Mouse (Mus musculus) hindbrain, embryonic 16.5 days (tissue): Measurements from ENCODE around the gene Rad9b. TPM values are rescaled to one million over a fixed set of nuclear protein-coding genes. Genes with fewer than 3 reads are reported as not detected.

ENCODE experiments used
- ATAC-seq: fragments of 200-750 bp; cut with Nextera tagmentation; 2 replicates; pipeline ENCODE4 v1.8.0; 2017; ENCODE audit warnings: moderate TSS enrichment, moderate library complexity
- H3K27ac ChIP-seq: fragments of 300-500 bp; sonication (generic); 2 replicates; pipeline ENCODE4 v1.5.1; 2014; ENCODE audit warnings: low read depth, mild to moderate bottlenecking, control low read depth, low read length, moderate library complexity
- H3K27me3 ChIP-seq: fragments of 300-500 bp; sonication (generic); replicated peaks from 2 replicates; pipeline ENCODE4 v1.6.1; 2014; ENCODE audit warnings: low read length; ENCODE audit not compliant: control insufficient read depth, insufficient read depth
- H3K36me3 ChIP-seq: fragments of 300-500 bp; sonication (generic); 2 replicates; pipeline ENCODE4 v1.6.1; 2014; ENCODE audit warnings: mild to moderate bottlenecking, low read length, moderate library complexity, mixed read lengths; ENCODE audit not compliant: control insufficient read depth, insufficient read depth
- H3K4me1 ChIP-seq: fragments of 300-500 bp; sonication (generic); 2 replicates; pipeline ENCODE4 v1.6.1; 2014; ENCODE audit warnings: low read depth, low read length; ENCODE audit not compliant: control insufficient read depth, insufficient read depth
- H3K4me2 ChIP-seq: fragments of 300-500 bp; sonication (generic); 2 replicates; pipeline ENCODE4 v1.6.1; 2014; ENCODE audit warnings: mild to moderate bottlenecking, low read length, control low read depth, moderate library complexity
- H3K4me3 ChIP-seq: fragments of 300-500 bp; sonication (generic); 2 replicates; pipeline ENCODE4 v1.5.1; 2014; ENCODE audit warnings: mild to moderate bottlenecking, low read length, control low read depth, moderate library complexity
- H3K9ac ChIP-seq: fragments of 300-500 bp; sonication (generic); 2 replicates; pipeline ENCODE4 v1.6.1; 2014; ENCODE audit warnings: low read depth, mild to moderate bottlenecking, control low read depth, low read length, moderate library complexity
- H3K9me3 ChIP-seq: fragments of 300-500 bp; sonication (generic); 2 replicates; pipeline ENCODE4 v1.6.1; 2014; ENCODE audit warnings: mild to moderate bottlenecking, low read length, moderate library complexity; ENCODE audit not compliant: control insufficient read depth
- WGBS: fragments of 180-500 bp; shearing (Covaris S2); extraction: QIAGEN DNeasy Blood & Tissue Kit; methylation state at CpG from one replicate; pipeline ENCODE4 v1.1.7; 2014; 5-methylcytosine and 5-hydroxymethylcytosine counted together
- polyA plus RNA-seq: library from polyadenylated mRNA; unstranded; fragments of >200 nt; fragmentation: Nextera tagmentation; extraction: Ambion mirVana; gene quantifications from 2 replicates; pipeline ENCODE4 v1.2.1, GENCODE M21; 2015

Rad9b gene
- polyA plus RNA-seq, 1 experiment from 2014 or later: 17.7 TPM

GRCm38 (mm10) chr5:122393887-122394286, 39.9 kb upstream of the Rad9b start:
- no peak overlapping the region for H3K27ac ChIP-seq
- 54% methylated on average over 2 of the region's 2 CpGs for WGBS
- no peaks in the 10 kb centered on the region for H3K27me3 ChIP-seq
- no peak overlapping the region for H3K9ac ChIP-seq
- H3K36me3 ChIP-seq: peaks cover 7% of the 10 kb centered on the region
- peaks cover 10% of the 10 kb centered on the region for H3K4me1 ChIP-seq
- H3K9me3 ChIP-seq: no peaks in the 10 kb centered on the region
- no peak overlapping the region for H3K4me3 ChIP-seq
- H3K4me2 ChIP-seq: no peak overlapping the region
- no peak for ATAC-seq

GRCm38 (mm10) chr5:122392227-122393004, 38.4 kb upstream of the Rad9b start:
- Histone ChIP-seq H3K9me3 (no peaks in the 10 kb centered on the region), H3K27me3 (no peaks in the 10 kb centered on the region), H3K4me3 (peak overlapping the region; percentile 74), H3K4me1 (peaks cover 10% of the 10 kb centered on the region), H3K9ac (peak overlapping the region; percentile 82), H3K36me3 (peaks cover 7% of the 10 kb centered on the region), H3K27ac (peak overlapping the region; percentile 73), H3K4me2 (peak overlapping the region; percentile 79)
- ATAC-seq: peak; percentile 46; the same call in 1 of the 2 replicates
- WGBS: 13% methylated on average over 19 of the region's 19 CpGs

GRCm38 (mm10) chr5:122391786-122392180, 37.8 kb upstream of the Rad9b start, which contains the start of gene Arpc3:
Gene Arpc3, plus strand, starts transcription at chr5:122391878.
- peak within 1 kb of the TSS; percentile 74 for H3K4me3 ChIP-seq
- H3K9ac ChIP-seq: peak within 1 kb of the TSS; percentile 82
- peak within 1 kb of the TSS; percentile 73 for H3K27ac ChIP-seq
- peak within 1 kb of the TSS; percentile 79 for H3K4me2 ChIP-seq
- H3K9me3 ChIP-seq: no peaks in the 10 kb centered on the region
- H3K36me3 ChIP-seq: peaks cover 3% of the 10 kb centered on the region
- peaks cover 10% of the 10 kb centered on the region for H3K4me1 ChIP-seq
- ATAC-seq: peak; percentile 92
- no peaks in the 10 kb centered on the region for H3K27me3 ChIP-seq
- 1% methylated on average over 39 of the region's 39 CpGs for WGBS

- H3K27me3 ChIP-seq: no peaks in the 10 kb centered on the region
- peak overlapping the region; percentile 74 for H3K4me3 ChIP-seq
- H3K4me1 ChIP-seq: peaks cover 10% of the 10 kb centered on the region
- H3K4me2 ChIP-seq: peak overlapping the region; percentile 79
- no peaks in the 10 kb centered on the region for H3K36me3 ChIP-seq
- ATAC-seq: peak; percentile 46; the same call in 1 of the 2 replicates
- WGBS: 54% methylated on average over 15 of the region's 16 CpGs
- H3K9me3 ChIP-seq: no peaks in the 10 kb centered on the region
- H3K27ac ChIP-seq: no peak overlapping the region
- no peak overlapping the region for H3K9ac ChIP-seq
Measured at GRCm38 (mm10) chr5:122391178-122391785, 37.2 kb upstream of the Rad9b start.

- Histone ChIP-seq H3K4me2 (no peak overlapping the region), H3K36me3 (no peaks in the 10 kb centered on the region), H3K9me3 (no peaks in the 10 kb centered on the region), H3K9ac (no peak overlapping the region), H3K4me3 (no peak overlapping the region), H3K27ac (no peak overlapping the region), H3K4me1 (peaks cover 10% of the 10 kb centered on the region), H3K27me3 (no peaks in the 10 kb centered on the region)
- ATAC-seq: no peak; the same call in 1 of the 2 replicates
Measured at GRCm38 (mm10) chr5:122390671-122391070, 36.6 kb upstream of the Rad9b start.

- 93% methylated on average over 5 of the region's 5 CpGs for WGBS
- no peak overlapping the region for H3K4me3 ChIP-seq
- no peak overlapping the region for H3K9ac ChIP-seq
- no peaks in the 10 kb centered on the region for H3K36me3 ChIP-seq
- H3K4me2 ChIP-seq: no peak overlapping the region
- H3K27ac ChIP-seq: no peak overlapping the region
- no peak for ATAC-seq
- H3K4me1 ChIP-seq: peaks cover 10% of the 10 kb centered on the region
- H3K27me3 ChIP-seq: no peaks in the 10 kb centered on the region
- no peaks in the 10 kb centered on the region for H3K9me3 ChIP-seq
Measured at GRCm38 (mm10) chr5:122390006-122390405, 36.0 kb upstream of the Rad9b start.

- Histone ChIP-seq H3K27me3 (no peaks in the 10 kb centered on the region), H3K9me3 (no peaks in the 10 kb centered on the region), H3K4me3 (no peak overlapping the region), H3K9ac (no peak overlapping the region), H3K36me3 (peaks cover 21% of the 10 kb centered on the region), H3K4me2 (no peak overlapping the region), H3K27ac (no peak overlapping the region), H3K4me1 (no peaks in the 10 kb centered on the region)
- ATAC-seq: peak; percentile 50; the same call in 1 of the 2 replicates
- WGBS: 53% methylated on average over 9 of the region's 11 CpGs
Measured at GRCm38 (mm10) chr5:122379374-122380155, 25.5 kb upstream of the Rad9b start.

- WGBS: 95% methylated on average over 12 of the region's 12 CpGs
- Histone ChIP-seq H3K4me2 (no peak overlapping the region), H3K4me1 (peaks cover 5% of the 10 kb centered on the region), H3K27me3 (no peaks in the 10 kb centered on the region), H3K27ac (no peak overlapping the region), H3K9me3 (no peaks in the 10 kb centered on the region), H3K4me3 (no peak overlapping the region), H3K36me3 (peaks cover 24% of the 10 kb centered on the region), H3K9ac (no peak overlapping the region)
- ATAC-seq: no peak
Measured at GRCm38 (mm10) chr5:122378171-122378570, 24.1 kb upstream of the Rad9b start.
